Mouse (Mus musculus): Measurements from ENCODE around the gene Efnb2. TPM values are rescaled to one million over a fixed set of nuclear protein-coding genes. Genes with fewer than 3 reads are reported as not detected.

Efnb2 gene
- polyA plus RNA-seq, 1 experiment from 2014 or later = 30.6 TPM

- 77% methylated on average over 3 of the region's 3 CpGs for WGBS
- ATAC-seq (ENCODE audit: low read depth) = no peak
These were observed 11.5 kb downstream of the Efnb2 start for GRCm38 (mm10) chr8:8649536-8649935.

GRCm38 (mm10) chr8:8648686-8649085 lies 12.4 kb downstream of the Efnb2 start:
- H3K27ac ChIP-seq (replicated peaks; ENCODE audit: low read depth, low read length) = 0 out of 2 replicates have a peak overlapping the region, but pooled peaks have one; percentile 24
- H3K27me3 ChIP-seq (replicated peaks; ENCODE audit: control insufficient read depth, insufficient read depth, low read length) = no peaks in the 10 kb centered on the region
- no peak for ATAC-seq (ENCODE audit: low read depth)
- H3K36me3 ChIP-seq (ENCODE audit: control insufficient read depth, insufficient read depth, low read length) = 0 out of 2 replicates have a peak, but pooled peaks cover 4% of the 10 kb centered on the region
- H3K4me2 ChIP-seq (ENCODE audit: low read depth, low read length) = no peak overlapping the region
- H3K4me1 ChIP-seq (ENCODE audit: control insufficient read depth, insufficient read depth, low read length) = peaks cover 34% of the 10 kb centered on the region
- WGBS = 65% methylated on average over 7 of the region's 7 CpGs
- H3K9ac ChIP-seq (ENCODE audit: low read depth, low read length) = no peak overlapping the region
- no peaks in the 10 kb centered on the region for H3K9me3 ChIP-seq (ENCODE audit: control insufficient read depth, low read length)
- peak; percentile 35 for DNase-seq (ENCODE audit: low spot score)
- no peak overlapping the region for H3K4me3 ChIP-seq (ENCODE audit: low read depth, low read length)

More at GRCm38 (mm10) chr8:8649536-8649935, 11.5 kb downstream of the Efnb2 start:
- peak overlapping the region; percentile 42 for H3K27ac ChIP-seq (replicated peaks; ENCODE audit: low read depth, low read length)
- no peak overlapping the region for H3K4me3 ChIP-seq (ENCODE audit: low read depth, low read length)
- peaks cover 39% of the 10 kb centered on the region for H3K4me1 ChIP-seq (ENCODE audit: control insufficient read depth, insufficient read depth, low read length)
- H3K27me3 ChIP-seq (replicated peaks; ENCODE audit: control insufficient read depth, insufficient read depth, low read length) = no peaks in the 10 kb centered on the region
- H3K9ac ChIP-seq (ENCODE audit: low read depth, low read length) = no peak overlapping the region
- 0 out of 2 replicates have a peak, but pooled peaks cover 4% of the 10 kb centered on the region for H3K36me3 ChIP-seq (ENCODE audit: control insufficient read depth, insufficient read depth, low read length)
- peak overlapping the region; percentile 31; the same call in 1 of the 2 replicates for H3K4me2 ChIP-seq (ENCODE audit: low read depth, low read length)
- H3K9me3 ChIP-seq (ENCODE audit: control insufficient read depth, low read length) = no peaks in the 10 kb centered on the region
- no peak for DNase-seq (ENCODE audit: low spot score)

GRCm38 (mm10) chr8:8647824-8648223 lies 13.2 kb downstream of the Efnb2 start:
- DNase-seq (ENCODE audit: low spot score) (peak; percentile 86), ATAC-seq (ENCODE audit: low read depth) (peak; percentile 85)
- Histone ChIP-seq H3K9me3 (ENCODE audit: control insufficient read depth, low read length) (no peaks in the 10 kb centered on the region), H3K36me3 (ENCODE audit: control insufficient read depth, insufficient read depth, low read length) (0 out of 2 replicates have a peak, but pooled peaks cover 4% of the 10 kb centered on the region), H3K4me3 (ENCODE audit: low read depth, low read length) (no peak overlapping the region), H3K4me1 (ENCODE audit: control insufficient read depth, insufficient read depth, low read length) (peaks cover 30% of the 10 kb centered on the region), H3K9ac (ENCODE audit: low read depth, low read length) (no peak overlapping the region), H3K27me3 (replicated peaks; ENCODE audit: control insufficient read depth, insufficient read depth, low read length) (no peaks in the 10 kb centered on the region), H3K4me2 (ENCODE audit: low read depth, low read length) (0 out of 2 replicates have a peak overlapping the region, but pooled peaks have one; percentile 11), H3K27ac (replicated peaks; ENCODE audit: low read depth, low read length) (peak overlapping the region; percentile 24; the same call in 1 of the 2 replicates)
- 45% methylated on average over 7 of the region's 7 CpGs for WGBS

- DNase-seq (ENCODE audit: low spot score) (peak; percentile 69), ATAC-seq (ENCODE audit: low read depth) (peak; percentile 86)
- Histone ChIP-seq H3K9me3 (ENCODE audit: control insufficient read depth, low read length) (no peaks in the 10 kb centered on the region), H3K36me3 (ENCODE audit: control insufficient read depth, insufficient read depth, low read length) (0 out of 2 replicates have a peak, but pooled peaks cover 4% of the 10 kb centered on the region), H3K4me2 (ENCODE audit: low read depth, low read length) (peak overlapping the region; percentile 11; the same call in 1 of the 2 replicates), H3K9ac (ENCODE audit: low read depth, low read length) (no peak overlapping the region), H3K27ac (replicated peaks; ENCODE audit: low read depth, low read length) (0 out of 2 replicates have a peak overlapping the region, but pooled peaks have one; percentile 22), H3K4me1 (ENCODE audit: control insufficient read depth, insufficient read depth, low read length) (peaks cover 28% of the 10 kb centered on the region), H3K27me3 (replicated peaks; ENCODE audit: control insufficient read depth, insufficient read depth, low read length) (no peaks in the 10 kb centered on the region), H3K4me3 (ENCODE audit: low read depth, low read length) (no peak overlapping the region)
- WGBS = 25% methylated on average over 3 of the region's 3 CpGs
These were observed 13.7 kb downstream of the Efnb2 start for GRCm38 (mm10) chr8:8647319-8647718.

GRCm38 (mm10) chr8:8644160-8644915 lies 16.7 kb downstream of the Efnb2 start:
- DNase-seq (ENCODE audit: low spot score) (no peak), ATAC-seq (ENCODE audit: low read depth) (no peak)
- no peak overlapping the region for H3K9ac ChIP-seq (ENCODE audit: low read depth, low read length)
- no peak overlapping the region for H3K4me3 ChIP-seq (ENCODE audit: low read depth, low read length)
- H3K36me3 ChIP-seq (ENCODE audit: control insufficient read depth, insufficient read depth, low read length) = 0 out of 2 replicates have a peak, but pooled peaks cover 2% of the 10 kb centered on the region
- no peaks in the 10 kb centered on the region for H3K9me3 ChIP-seq (ENCODE audit: control insufficient read depth, low read length)
- H3K27ac ChIP-seq (replicated peaks; ENCODE audit: low read depth, low read length) = no peak overlapping the region
- H3K4me1 ChIP-seq (ENCODE audit: control insufficient read depth, insufficient read depth, low read length) = peaks cover 9% of the 10 kb centered on the region
- no peak overlapping the region for H3K4me2 ChIP-seq (ENCODE audit: low read depth, low read length)
- H3K27me3 ChIP-seq (replicated peaks; ENCODE audit: control insufficient read depth, insufficient read depth, low read length) = no peaks in the 10 kb centered on the region
- 71% methylated on average over 11 of the region's 11 CpGs for WGBS

- H3K9me3 ChIP-seq (ENCODE audit: control insufficient read depth, low read length) = no peaks in the 10 kb centered on the region
- H3K36me3 ChIP-seq (ENCODE audit: control insufficient read depth, insufficient read depth, low read length) = peaks cover 14% of the 10 kb centered on the region; the same call in 1 of the 2 replicates
- WGBS = 18% methylated on average over 4 of the region's 4 CpGs
- H3K4me1 ChIP-seq (ENCODE audit: control insufficient read depth, insufficient read depth, low read length) = no peaks in the 10 kb centered on the region; the same call in 1 of the 2 replicates
- no peak overlapping the region for H3K27ac ChIP-seq (replicated peaks; ENCODE audit: low read depth, low read length)
- ATAC-seq (ENCODE audit: low read depth) (peak; percentile 66; the same call in 1 of the 2 replicates), DNase-seq (ENCODE audit: low spot score) (no peak)
- no peak overlapping the region for H3K4me3 ChIP-seq (ENCODE audit: low read depth, low read length)
- no peak overlapping the region for H3K9ac ChIP-seq (ENCODE audit: low read depth, low read length)
- no peaks in the 10 kb centered on the region for H3K27me3 ChIP-seq (replicated peaks; ENCODE audit: control insufficient read depth, insufficient read depth, low read length)
- H3K4me2 ChIP-seq (ENCODE audit: low read depth, low read length) = no peak overlapping the region
These were observed 20.8 kb downstream of the Efnb2 start for GRCm38 (mm10) chr8:8640264-8640588.

- no peak for ATAC-seq (ENCODE audit: low read depth)
- Histone ChIP-seq H3K4me1 (ENCODE audit: control insufficient read depth, insufficient read depth, low read length) (no peaks in the 10 kb centered on the region), H3K27me3 (replicated peaks; ENCODE audit: control insufficient read depth, insufficient read depth, low read length) (no peaks in the 10 kb centered on the region), H3K27ac (replicated peaks; ENCODE audit: low read depth, low read length) (no peak overlapping the region), H3K36me3 (ENCODE audit: control insufficient read depth, insufficient read depth, low read length) (peaks cover 14% of the 10 kb centered on the region; the same call in 1 of the 2 replicates), H3K9ac (ENCODE audit: low read depth, low read length) (no peak overlapping the region), H3K9me3 (ENCODE audit: control insufficient read depth, low read length) (no peaks in the 10 kb centered on the region), H3K4me3 (ENCODE audit: low read depth, low read length) (no peak overlapping the region), H3K4me2 (ENCODE audit: low read depth, low read length) (no peak overlapping the region)
- 53% methylated on average over 8 of the region's 8 CpGs for WGBS
- no peak for DNase-seq (ENCODE audit: low spot score)
These were observed 21.3 kb downstream of the Efnb2 start for GRCm38 (mm10) chr8:8639569-8640263.

- Histone ChIP-seq H3K36me3 (ENCODE audit: control insufficient read depth, insufficient read depth, low read length) (peaks cover 42% of the 10 kb centered on the region), H3K27me3 (replicated peaks; ENCODE audit: control insufficient read depth, insufficient read depth, low read length) (no peaks in the 10 kb centered on the region), H3K4me1 (ENCODE audit: control insufficient read depth, insufficient read depth, low read length) (peaks cover 6% of the 10 kb centered on the region), H3K9ac (ENCODE audit: low read depth, low read length) (no peak overlapping the region), H3K9me3 (ENCODE audit: control insufficient read depth, low read length) (no peaks in the 10 kb centered on the region), H3K27ac (replicated peaks; ENCODE audit: low read depth, low read length) (no peak overlapping the region), H3K4me3 (ENCODE audit: low read depth, low read length) (no peak overlapping the region), H3K4me2 (ENCODE audit: low read depth, low read length) (no peak overlapping the region)
- 76% methylated on average over 7 of the region's 7 CpGs for WGBS
- DNase-seq (ENCODE audit: low spot score) (no peak), ATAC-seq (ENCODE audit: low read depth) (no peak)
These were observed 29.6 kb downstream of the Efnb2 start for GRCm38 (mm10) chr8:8631394-8631793.
